Comparison of ENCODE assay signal across 16 mouse cellular contexts in the genomic region with DNA sequence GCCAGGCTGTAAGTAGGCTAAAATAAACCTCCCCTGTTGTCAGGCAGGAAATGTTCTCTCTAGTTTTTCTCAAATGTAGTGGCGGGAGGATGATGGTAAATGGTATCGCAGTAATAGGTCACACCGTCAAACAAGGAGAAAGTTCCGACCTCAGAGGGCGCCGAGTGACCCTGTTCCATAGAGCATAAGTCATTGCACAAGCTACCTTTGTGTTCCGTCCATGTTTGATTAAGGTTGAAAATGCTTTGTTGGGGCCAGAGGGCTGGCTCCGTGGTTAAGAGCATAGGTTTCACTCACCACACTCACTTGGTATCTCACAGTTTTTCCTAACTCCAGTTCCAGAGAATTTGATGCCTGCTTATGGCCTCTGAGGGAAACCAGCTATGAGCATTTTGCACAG.
"Had no signal": no experiment of that assay in that cellular context is flagged by ENCODE, and none has a peak within 500 bp of the region (broad histone marks: within the 10 kb centered on the region; RNA-seq: fewer than 3 reads in every experiment).

No protein-coding gene starts in this region.

- H3K36me3 ChIP-seq: neural tube, embryonic 13.5 days; neural tube, embryonic 15.5 days; stomach, embryonic 15.5 days had no signal

- H3K27me3 ChIP-seq: neural tube, embryonic 13.5 days; neural tube, embryonic 15.5 days; stomach, embryonic 15.5 days had no signal

- H3K4me3 ChIP-seq: neural tube, embryonic 13.5 days; neural tube, embryonic 15.5 days; stomach, embryonic 15.5 days had no signal

- H3K9ac ChIP-seq: neural tube, embryonic 13.5 days; neural tube, embryonic 15.5 days; stomach, embryonic 15.5 days had no signal

- DNase-seq: retina, postnatal 1 day; right cerebral cortex, adult 18-20 months; right cerebral cortex, postnatal 14 days; right cerebral cortex, postnatal 25 days; right cerebral cortex, postnatal 4 days; spleen, adult 18-20 months; thymus, adult 18-20 months; thymus, adult 2 months; thymus, postnatal 14 days; thymus, postnatal 25 days; thymus, postnatal 36 days; thymus, postnatal 4 days had no signal

- H3K4me2 ChIP-seq: neural tube, embryonic 13.5 days; neural tube, embryonic 15.5 days; stomach, embryonic 15.5 days had no signal

- H3K4me1 ChIP-seq: neural tube, embryonic 13.5 days; neural tube, embryonic 15.5 days; stomach, embryonic 15.5 days had no signal

- H3K27ac ChIP-seq: neural tube, embryonic 13.5 days; neural tube, embryonic 15.5 days; stomach, embryonic 15.5 days; stomach, postnatal 0 days had no signal

- H3K9me3 ChIP-seq: neural tube, embryonic 13.5 days; neural tube, embryonic 15.5 days; stomach, embryonic 15.5 days had no signal
